Mouse (Mus musculus) E14TG2a.4 (cell line): Measurements from ENCODE around the gene Agtpbp1.
"Not testable (repeated sequence)": the region's sequence is repeated elsewhere in the genome, so short reads cannot be mapped to it uniquely, and the experiment has no call there.

ENCODE experiments used
- CTCF ChIP-seq: conservative IDR thresholded peaks from 2 replicates; pipeline ENCODE4 v1.5.1; 2014; ENCODE audit warnings: low read length
- NANOG ChIP-seq: IDR thresholded peaks from 2 replicates; pipeline ENCODE4 v1.6.1; 2014; ENCODE audit warnings: borderline replicate concordance, low read length, mixed read lengths
- POU5F1 ChIP-seq: IDR thresholded peaks from 2 replicates; pipeline ENCODE4 v1.6.1; 2014; ENCODE audit warnings: low read length, borderline replicate concordance

DNA sequence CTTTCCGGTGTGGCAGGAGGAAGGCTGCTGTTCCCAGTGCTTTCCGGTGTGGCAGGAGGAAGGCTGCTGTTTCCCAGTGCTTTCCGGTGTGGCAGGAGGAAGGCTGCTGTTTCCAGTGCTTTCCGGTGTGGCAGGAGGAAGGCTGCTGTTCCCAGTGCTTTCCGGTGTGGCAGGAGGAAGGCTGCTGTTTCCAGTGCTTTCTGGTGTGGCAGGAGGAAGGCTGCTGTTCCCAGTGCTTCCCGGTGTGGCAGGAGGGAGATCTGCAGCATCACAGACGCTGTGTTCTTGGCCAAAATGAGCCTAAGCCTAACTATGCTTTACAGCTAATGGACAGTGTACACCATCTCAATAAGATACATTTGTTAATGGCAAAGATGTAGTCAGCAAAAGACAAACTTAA is 107.1 kb downstream of the Agtpbp1 start:
- TF ChIP-seq NANOG, CTCF, POU5F1: not testable (repeated sequence)
